Mouse (Mus musculus) thymus, postnatal 10 days (tissue): Measurements from ENCODE around the gene Bmper.

Experiments
- DNase-seq, 2 experiments: peaks; one replicate each; pipeline ENCODE4 v3.0.0; 2021; ENCODE audit warnings: low spot score in 2 of 2

The Bmper gene

GRCm38 (mm10) chr9:23300376-23300775 lies 77.5 kb downstream of the Bmper start:
- DNase-seq: no peak

- no peak for DNase-seq
Observed at GRCm38 (mm10) chr9:23305681-23306080, 82.8 kb downstream of the Bmper start.

- no peak for DNase-seq
Observed at GRCm38 (mm10) chr9:23306226-23306625, 83.3 kb downstream of the Bmper start.

GRCm38 (mm10) chr9:23307835-23308234 lies 85.0 kb downstream of the Bmper start:
- DNase-seq: no peak

GRCm38 (mm10) chr9:23310953-23311352 lies 88.1 kb downstream of the Bmper start:
- DNase-seq: no peak

GRCm38 (mm10) chr9:23311956-23312355 lies 89.1 kb downstream of the Bmper start:
- DNase-seq: no peak

GRCm38 (mm10) chr9:23312877-23313276 lies 90.0 kb downstream of the Bmper start:
- DNase-seq: no peak

- DNase-seq: no peak
Observed at GRCm38 (mm10) chr9:23315631-23316330, 92.9 kb downstream of the Bmper start.

GRCm38 (mm10) chr9:23327830-23328229 lies 105.0 kb downstream of the Bmper start:
- DNase-seq: no peak

- DNase-seq: no peak
Observed at GRCm38 (mm10) chr9:23333041-23333622, 110.3 kb downstream of the Bmper start.

- no peak for DNase-seq
Observed at GRCm38 (mm10) chr9:23340551-23340950, 117.7 kb downstream of the Bmper start.

GRCm38 (mm10) chr9:23341246-23341645 lies 118.4 kb downstream of the Bmper start:
- DNase-seq: no peak

- no peak for DNase-seq
Observed at GRCm38 (mm10) chr9:23344353-23344752, 121.5 kb downstream of the Bmper start.

GRCm38 (mm10) chr9:23345093-23345844 lies 122.4 kb downstream of the Bmper start:
- no peak for DNase-seq

GRCm38 (mm10) chr9:23349603-23350002 lies 126.7 kb downstream of the Bmper start:
- no peak for DNase-seq

- DNase-seq: no peak
Observed at GRCm38 (mm10) chr9:23351400-23351799, 128.5 kb downstream of the Bmper start.

- no peak for DNase-seq
Observed at GRCm38 (mm10) chr9:23352396-23352795, 129.5 kb downstream of the Bmper start.

GRCm38 (mm10) chr9:23354201-23354820 lies 131.4 kb downstream of the Bmper start:
- DNase-seq: no peak

- DNase-seq: no peak
Observed at GRCm38 (mm10) chr9:23358108-23358507, 135.2 kb downstream of the Bmper start.

- DNase-seq: no peak
Observed at GRCm38 (mm10) chr9:23363139-23363538, 140.3 kb downstream of the Bmper start.

GRCm38 (mm10) chr9:23363540-23363939 lies 140.7 kb downstream of the Bmper start:
- DNase-seq: no peak

GRCm38 (mm10) chr9:23364047-23364446 lies 141.2 kb downstream of the Bmper start:
- no peak for DNase-seq
